Mouse (Mus musculus) gastrocnemius, postnatal 25 days (tissue): Measurements from ENCODE around the gene Camkv. TPM values are rescaled to one million over a fixed set of nuclear protein-coding genes. Genes with fewer than 3 reads are reported as not detected.

Source experiments
- DNase-seq: peaks from one replicate; pipeline ENCODE4 v3.0.0; 2022
- total RNA-seq, 2 experiments: library from RNA; stranded (reverse); gene quantifications; 1 replicate in 1 of 2; 2 replicates in 1 of 2; pipeline ENCODE4 v1.2.3; 2021

The Camkv gene
- total RNA-seq, 2 experiments from 2014 or later: 0.18 to 0.38 TPM

DNA sequence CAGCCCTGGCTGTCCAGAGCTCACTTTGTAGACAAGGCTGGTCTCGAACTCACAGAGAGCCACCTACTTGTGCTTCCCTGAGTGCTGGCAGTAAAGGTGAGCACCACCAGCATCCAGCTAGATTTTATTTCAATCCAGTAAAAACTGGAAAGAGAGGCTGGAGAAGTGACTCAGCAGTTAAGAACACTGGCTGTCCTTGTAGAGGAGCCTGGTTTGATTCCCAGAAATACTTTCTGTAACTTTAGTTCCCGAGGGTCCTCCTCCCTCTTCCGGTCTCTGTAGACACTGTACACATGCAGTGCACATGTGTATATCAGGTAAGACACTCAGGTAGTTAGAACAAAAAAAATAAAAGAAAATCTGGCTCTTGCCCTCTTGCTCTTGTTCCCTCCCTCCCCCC is 52.5 kb downstream of the Camkv start:
- no peak for DNase-seq

- no peak for DNase-seq
Observed at GRCm38 (mm10) chr9:107992197-107992596, 56.7 kb downstream of the Camkv start, which contains the start of gene Cdhr4. Cdhr4 (plus strand) TSS chr9:107992497.

DNA sequence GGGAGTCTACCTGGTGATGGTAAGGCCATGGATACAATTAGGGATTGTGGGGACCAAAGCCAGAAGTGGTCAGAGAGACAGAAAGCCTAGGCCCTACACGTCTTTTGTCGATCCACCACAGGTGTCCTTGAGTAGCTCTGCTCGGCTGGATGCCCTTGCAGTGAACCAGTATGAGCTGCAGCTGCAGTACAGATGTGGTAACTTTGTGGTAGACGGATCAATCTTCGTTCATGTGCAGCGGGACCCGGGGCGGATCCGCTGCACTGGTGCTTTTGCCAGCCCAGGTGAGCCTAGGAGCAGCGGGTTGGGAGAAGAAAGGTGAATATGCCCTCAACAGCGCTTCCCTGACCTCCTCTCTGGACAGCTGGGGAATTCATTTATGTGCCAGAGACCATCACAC is 57.5 kb downstream of the Camkv start:
- no peak for DNase-seq

GRCm38 (mm10) chr9:107994464-107994863 is 59.0 kb downstream of the Camkv start:
- DNase-seq: no peak

DNA sequence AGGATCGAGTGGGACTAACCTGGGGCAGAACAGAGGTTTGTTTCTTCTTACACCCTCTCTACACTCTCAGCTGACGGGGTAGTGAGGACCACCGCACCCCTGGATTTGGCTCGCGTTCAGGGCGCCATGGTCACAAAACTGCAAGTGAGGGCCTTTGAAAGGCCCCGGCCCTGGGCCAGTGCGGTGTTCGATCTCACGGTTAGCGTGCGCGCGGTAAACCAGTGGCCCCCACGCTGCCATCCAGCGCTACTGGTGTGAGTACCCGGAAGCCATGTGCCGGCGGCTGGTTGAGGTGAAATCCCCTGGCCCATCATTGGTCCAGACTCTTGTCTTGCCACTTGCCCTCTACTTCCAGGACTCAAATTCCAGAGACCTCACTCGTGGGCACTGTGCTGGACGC is 60.0 kb downstream of the Camkv start:
- no peak for DNase-seq

GRCm38 (mm10) chr9:107996049-107996448 is 60.6 kb downstream of the Camkv start, which contains the start of gene Gm20662:
Gm20662 (plus strand) TSS chr9:107996349.
- DNase-seq: no peak

Other genes starting within 250 kb of the Camkv start
- gene Sema3f, start 225.2 kb upstream of the Camkv start, total RNA-seq: 1 to 10 TPM; 5.9 to 9.7 TPM
- gene Rbm5, start 164.7 kb upstream of the Camkv start, total RNA-seq: 10 to 100 TPM; 35.3 to 36.6 TPM
- gene Rbm6, start 62.4 kb upstream of the Camkv start, total RNA-seq: 10 to 100 TPM; 18.3 to 20.7 TPM
- 1 to 10 TPM; 8.3 to 9.6 TPM for gene Mon1a, start 47.5 kb upstream of the Camkv start, total RNA-seq
- gene Mst1r, start 28.8 kb upstream of the Camkv start, total RNA-seq: 1 to 10 TPM; 1.3 to 2.1 TPM
- not detected for gene Actl11, start 7.2 kb upstream of the Camkv start, total RNA-seq
- gene Traip, start 14.5 kb downstream of the Camkv start, total RNA-seq: under 1 TPM; 0.46 to 0.88 TPM
- 1 to 10 TPM; 2.4 to 2.8 TPM for gene Uba7, start 39.8 kb downstream of the Camkv start, total RNA-seq
- gene Gm20661, start 47.4 kb downstream of the Camkv start, total RNA-seq: not detected
- gene Inka1, start 50.2 kb downstream of the Camkv start, total RNA-seq: 1 to 10 TPM; 2.8 to 3.1 TPM
- under 1 TPM; 0.43 to 0.48 TPM for gene Cdhr4, start 56.8 kb downstream of the Camkv start, total RNA-seq
- not detected for gene Gm20662, start 60.7 kb downstream of the Camkv start, total RNA-seq
- gene Ip6k1, start 66.8 kb downstream of the Camkv start, total RNA-seq: 10 to 100 TPM; 21.0 to 23.3 TPM
- 1 to 10 TPM; 6.0 to 6.2 TPM for gene Gmppb, start 113.6 kb downstream of the Camkv start, total RNA-seq
- 1 to 10 TPM; 1.9 to 2.4 TPM for gene Amigo3, start 117.5 kb downstream of the Camkv start, total RNA-seq
- not detected for gene Mst1, start 144.8 kb downstream of the Camkv start, total RNA-seq
- gene Rnf123, start 147.7 kb downstream of the Camkv start, total RNA-seq: 100 to 1,000 TPM; 163 to 169 TPM
- gene Apeh, start 158.9 kb downstream of the Camkv start, total RNA-seq: 10 to 100 TPM; 32.9 to 34.4 TPM